Mouse (Mus musculus): ENCODE measurements around the gene Rgs7.

- TF ChIP-seq SRF (IDR thresholded peaks at IDR 0.05; ENCODE audit: control insufficient read depth, insufficient read length, low read depth) (no peak), POLR2A (IDR thresholded peaks at IDR 0.05; ENCODE audit: insufficient read length, low read depth) (no peak), MYOG (IDR thresholded peaks at IDR 0.05; ENCODE audit: control insufficient read depth in 1 of 3, insufficient read depth in 1 of 3, insufficient read length in 2 of 3, low read depth in 2 of 3) (no peak), REST (IDR thresholded peaks at IDR 0.05; ENCODE audit: insufficient read depth, insufficient read length) (no peak), MYOD1 (IDR thresholded peaks at IDR 0.05; ENCODE audit: control insufficient read depth in 1 of 3, insufficient read length in 2 of 3, low read depth in 2 of 3) (no peak), POLR2AphosphoS2 (IDR thresholded peaks at IDR 0.05; ENCODE audit: insufficient read length, low read depth) (no peak), TCF3 (IDR thresholded peaks at IDR 0.05; ENCODE audit: insufficient read length, low read depth) (no peak), E2F4 (IDR thresholded peaks at IDR 0.05; ENCODE audit: insufficient read depth) (no peak)
These were observed 23.1 kb downstream of the Rgs7 start for GRCm38 (mm10) chr1:175469087-175469788.
